Mouse (Mus musculus): ENCODE data around the gene Trappc1.

Trappc1 gene

GRCm38 (mm10) chr11:69328517-69328916 is 4.7 kb downstream of the Trappc1 start:
- no peak for DNase-seq (ENCODE audit: low spot score in 2 of 2)

DNA sequence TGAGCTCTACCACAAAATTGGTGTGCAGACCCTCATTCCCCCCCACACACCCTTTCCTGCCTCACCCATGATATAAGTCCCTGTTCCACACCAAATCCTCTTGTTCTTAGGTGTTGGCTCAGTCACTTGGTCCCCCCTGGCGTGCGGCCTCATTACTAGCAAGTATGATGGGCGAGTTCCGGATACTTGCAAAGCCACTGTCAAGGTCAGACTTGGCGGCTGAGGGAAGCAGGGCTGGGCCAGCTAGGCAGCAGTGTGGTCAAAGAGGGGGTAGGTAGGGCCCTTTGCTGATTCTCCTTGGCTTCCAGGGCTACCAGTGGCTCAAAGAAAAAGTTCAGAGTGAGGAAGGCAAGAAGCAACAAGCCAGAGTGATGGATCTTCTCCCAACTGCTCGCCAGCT is 7.4 kb downstream of the Trappc1 start:
- no peak for DNase-seq (ENCODE audit: low spot score in 2 of 2)

- peak; percentile 55 to 80 for DNase-seq (ENCODE audit: low spot score in 2 of 2)
Observed at GRCm38 (mm10) chr11:69331929-69332405, 8.2 kb downstream of the Trappc1 start.

GRCm38 (mm10) chr11:69332713-69333253 is 9.0 kb downstream of the Trappc1 start:
- no peak for DNase-seq (ENCODE audit: low spot score in 2 of 2)

- no peak for DNase-seq (ENCODE audit: low spot score in 2 of 2)
Observed at GRCm38 (mm10) chr11:69333922-69334321, 10.1 kb downstream of the Trappc1 start.

GRCm38 (mm10) chr11:69334796-69335195 is 11.0 kb downstream of the Trappc1 start:
- DNase-seq (ENCODE audit: low spot score in 2 of 2): no peak

- peak; percentile 33 to 75 for DNase-seq (ENCODE audit: low spot score in 2 of 2)
Observed at GRCm38 (mm10) chr11:69340161-69341131, 16.7 kb downstream of the Trappc1 start, which contains the start of gene Rnf227. Gene Rnf227 (plus strand): TSS chr11:69340461.

DNA sequence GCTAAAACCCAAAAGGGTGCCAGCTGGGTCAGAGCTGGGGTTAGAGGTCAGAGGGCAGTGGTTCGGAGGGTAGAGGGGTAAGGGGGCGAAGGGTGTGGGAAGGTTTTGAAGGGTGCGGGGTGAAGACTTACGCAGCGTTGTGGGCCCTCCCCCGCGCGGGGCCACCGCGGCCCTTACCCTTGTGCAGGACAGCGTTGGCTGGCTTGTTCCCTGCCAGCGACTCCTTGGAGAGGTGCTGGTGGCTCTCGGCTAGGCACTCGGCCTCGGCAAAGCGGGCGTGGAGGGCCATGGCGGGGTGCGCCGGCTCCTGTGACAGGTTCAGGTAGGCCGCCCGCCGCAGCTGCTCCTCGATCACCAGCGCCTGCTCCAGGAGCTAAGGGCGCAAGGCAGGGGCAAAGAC is 22.7 kb downstream of the Trappc1 start:
- no peak for DNase-seq (ENCODE audit: low spot score in 2 of 2)

GRCm38 (mm10) chr11:69356544-69356943 is 32.8 kb downstream of the Trappc1 start:
- DNase-seq (ENCODE audit: low spot score in 2 of 2): no peak

- DNase-seq (ENCODE audit: low spot score in 2 of 2): no peak
Observed at GRCm38 (mm10) chr11:69357690-69358089, 33.9 kb downstream of the Trappc1 start.

DNA sequence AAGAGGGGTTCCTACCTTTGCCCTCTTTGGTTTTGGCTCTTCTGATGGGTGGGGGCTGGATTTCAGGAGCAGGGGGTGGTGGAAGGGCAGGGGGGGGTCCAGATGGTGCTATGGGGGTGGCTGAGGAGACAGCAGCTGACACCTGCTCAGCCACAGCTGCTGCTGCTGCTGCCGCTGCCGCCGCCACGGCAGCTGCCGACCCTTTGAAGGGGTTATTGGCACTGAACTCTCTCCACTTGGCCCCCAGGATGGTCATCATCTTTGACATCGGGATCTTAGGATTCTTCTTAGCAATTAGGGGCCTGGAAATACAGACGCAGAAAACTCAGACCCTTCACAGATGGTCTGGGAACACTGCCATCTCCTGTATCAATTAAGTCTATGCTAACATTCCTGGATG is 38.2 kb downstream of the Trappc1 start:
- DNase-seq (ENCODE audit: low spot score in 2 of 2): no peak

GRCm38 (mm10) chr11:69362479-69362878 is 38.7 kb downstream of the Trappc1 start:
- no peak for DNase-seq (ENCODE audit: low spot score in 2 of 2)

GRCm38 (mm10) chr11:69364376-69364775 is 40.6 kb downstream of the Trappc1 start:
- DNase-seq (ENCODE audit: low spot score in 2 of 2): no peak

DNA sequence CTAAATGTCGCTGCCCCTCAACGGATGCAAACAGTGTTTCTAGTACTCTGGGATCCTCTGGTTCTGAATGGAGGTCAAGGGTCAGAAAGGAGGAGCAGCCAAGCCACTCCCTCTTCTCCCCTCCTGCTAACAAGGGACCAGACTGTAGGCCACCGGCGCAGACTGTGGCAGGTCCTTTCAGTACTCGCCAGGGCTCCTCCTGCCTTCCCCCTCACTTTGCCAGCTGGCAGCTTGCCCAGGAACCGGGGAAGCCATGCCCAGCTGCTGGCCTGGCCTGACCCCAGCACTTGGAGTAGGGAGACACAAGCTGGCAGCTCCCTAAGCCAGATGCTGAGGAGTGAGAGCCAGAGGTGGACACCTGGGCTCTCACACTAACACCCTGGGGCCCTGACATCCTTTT is 41.1 kb downstream of the Trappc1 start:
- peak; percentile 63 to 79 for DNase-seq (ENCODE audit: low spot score in 2 of 2)

GRCm38 (mm10) chr11:69365722-69366121 is 41.9 kb downstream of the Trappc1 start:
- DNase-seq (ENCODE audit: low spot score in 2 of 2): no peak

- DNase-seq (ENCODE audit: low spot score in 2 of 2): peak; percentile 74 to 78
Observed at GRCm38 (mm10) chr11:69366157-69366854, 42.5 kb downstream of the Trappc1 start.

- no peak for DNase-seq (ENCODE audit: low spot score in 2 of 2)
Observed at GRCm38 (mm10) chr11:69366855-69367615, 43.3 kb downstream of the Trappc1 start.

DNA sequence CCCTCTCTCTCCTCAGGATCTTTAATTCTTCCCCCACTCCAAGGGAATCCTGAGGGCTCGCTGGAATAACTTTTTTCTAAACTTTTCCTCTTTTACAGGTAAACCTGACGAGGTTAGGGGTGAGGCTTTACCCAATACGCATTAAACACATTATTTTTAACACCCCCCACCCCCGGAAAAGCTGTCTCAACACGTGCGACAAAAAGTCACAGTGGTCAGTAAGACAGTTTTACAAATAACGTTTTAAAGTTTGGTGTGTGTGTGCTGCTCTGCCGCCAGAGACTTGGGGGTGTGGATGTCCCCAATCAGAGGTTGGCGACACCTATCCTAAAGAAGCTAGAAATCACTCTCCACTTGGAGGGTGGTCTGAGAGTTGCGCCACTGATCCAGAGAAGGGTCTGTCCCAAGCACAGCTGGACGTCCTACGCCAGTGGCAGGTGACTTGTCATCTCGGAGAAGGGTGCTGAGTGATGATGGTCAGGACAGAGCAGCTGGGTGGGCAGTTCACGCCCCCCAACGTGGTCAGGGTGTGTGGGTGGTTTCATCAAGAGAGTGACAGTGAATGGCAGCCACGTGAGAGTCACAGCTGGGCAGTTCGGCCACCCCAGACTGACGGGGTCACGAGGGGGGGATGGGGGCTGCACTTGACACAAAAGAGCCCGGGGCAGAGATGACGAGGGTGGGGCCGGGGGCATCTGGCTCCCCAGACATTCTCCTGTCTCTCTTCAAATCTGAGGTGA is 44.0 kb downstream of the Trappc1 start:
- no peak for DNase-seq (ENCODE audit: low spot score in 2 of 2)

DNA sequence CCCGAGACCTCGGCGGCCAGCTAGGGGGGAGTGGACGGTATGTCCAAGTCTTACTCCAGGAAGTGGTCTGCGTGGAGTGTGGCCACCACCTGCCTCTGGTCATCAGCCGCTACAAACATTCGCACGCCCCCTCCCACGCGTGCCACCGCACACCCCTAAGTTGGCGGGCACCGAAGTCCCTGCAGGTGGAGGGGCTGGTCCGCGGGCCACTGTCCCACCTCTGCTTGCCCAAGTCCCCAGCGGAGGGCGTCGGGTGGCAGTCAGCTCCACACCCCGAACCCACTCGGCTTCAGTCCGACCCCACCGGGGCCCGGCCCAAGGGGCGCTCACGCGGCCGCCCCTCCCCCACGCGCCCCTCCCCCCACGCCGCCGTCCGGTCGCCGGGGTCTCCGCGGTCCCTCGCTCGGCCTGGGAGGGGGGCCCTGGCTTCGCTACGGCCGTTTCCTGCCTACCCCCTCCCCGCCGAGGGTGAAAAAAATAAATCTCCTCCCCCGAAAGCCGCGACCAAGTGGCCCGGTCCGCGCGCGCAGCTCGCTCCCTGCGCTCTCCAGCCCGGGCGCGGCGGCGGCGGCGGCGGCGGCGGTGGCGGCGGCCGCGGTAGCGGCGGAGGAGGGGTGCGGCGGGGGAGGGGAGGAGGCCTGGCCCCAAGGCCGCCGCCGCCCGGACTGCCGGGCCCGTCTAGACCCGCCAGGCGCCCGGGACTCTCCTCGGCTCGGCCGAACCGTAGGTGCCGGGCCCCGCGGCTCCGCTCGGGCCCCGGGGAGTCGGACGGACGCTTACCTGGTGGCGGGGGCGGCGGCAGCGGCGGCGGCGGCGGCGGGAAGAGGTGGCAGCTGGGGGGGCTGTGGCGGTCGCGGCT is 44.8 kb downstream of the Trappc1 start:
- DNase-seq (ENCODE audit: low spot score in 2 of 2): peak; percentile 36 to 76

Measured in spleen, postnatal 4 days (tissue).